Mouse (Mus musculus): ENCODE results near the gene Ctf2. TPM values are rescaled to one million over a fixed set of nuclear protein-coding genes. Genes with fewer than 3 reads are reported as not detected.

Gene Ctf2
- polyA plus RNA-seq, 1 experiment from 2014 or later: 0.12 TPM

GRCm38 (mm10) chr7:127681888-127682553 lies 49.9 kb downstream of the Ctf2 start:
- no peak overlapping the region for H3K9ac ChIP-seq (ENCODE audit: low read depth, low read length)
- H3K27ac ChIP-seq (ENCODE audit: low read length): no peak overlapping the region
- H3K4me1 ChIP-seq (ENCODE audit: control insufficient read depth, insufficient read depth, low read length): peaks cover 18% of the 10 kb centered on the region
- no peak for ATAC-seq
- no peak overlapping the region for H3K4me2 ChIP-seq (ENCODE audit: low read depth, low read length)
- no peaks in the 10 kb centered on the region for H3K27me3 ChIP-seq (replicated peaks; ENCODE audit: control insufficient read depth, insufficient read depth, low read length)
- 64% methylated on average over 8 of the region's 8 CpGs for WGBS
- H3K36me3 ChIP-seq (ENCODE audit: control insufficient read depth, insufficient read depth, low read length): no peaks in the 10 kb centered on the region
- no peak overlapping the region for H3K4me3 ChIP-seq (ENCODE audit: low read length)
- H3K9me3 ChIP-seq (ENCODE audit: control insufficient read depth, low read length): no peaks in the 10 kb centered on the region

GRCm38 (mm10) chr7:127680541-127680940 lies 51.4 kb downstream of the Ctf2 start:
- no peaks in the 10 kb centered on the region for H3K27me3 ChIP-seq (replicated peaks; ENCODE audit: control insufficient read depth, insufficient read depth, low read length)
- H3K36me3 ChIP-seq (ENCODE audit: control insufficient read depth, insufficient read depth, low read length): no peaks in the 10 kb centered on the region
- H3K4me2 ChIP-seq (ENCODE audit: low read depth, low read length): no peak overlapping the region
- no peak overlapping the region for H3K4me3 ChIP-seq (ENCODE audit: low read length)
- H3K9me3 ChIP-seq (ENCODE audit: control insufficient read depth, low read length): no peaks in the 10 kb centered on the region
- no peak overlapping the region for H3K9ac ChIP-seq (ENCODE audit: low read depth, low read length)
- H3K4me1 ChIP-seq (ENCODE audit: control insufficient read depth, insufficient read depth, low read length): peaks cover 9% of the 10 kb centered on the region
- 87% methylated on average over 13 of the region's 13 CpGs for WGBS
- no peak for ATAC-seq
- H3K27ac ChIP-seq (ENCODE audit: low read length): no peak overlapping the region

- WGBS: 84% methylated on average over 2 of the region's 2 CpGs
- no peaks in the 10 kb centered on the region for H3K36me3 ChIP-seq (ENCODE audit: control insufficient read depth, insufficient read depth, low read length)
- no peaks in the 10 kb centered on the region for H3K27me3 ChIP-seq (replicated peaks; ENCODE audit: control insufficient read depth, insufficient read depth, low read length)
- no peak overlapping the region for H3K9ac ChIP-seq (ENCODE audit: low read depth, low read length)
- no peak overlapping the region for H3K27ac ChIP-seq (ENCODE audit: low read length)
- no peak overlapping the region for H3K4me2 ChIP-seq (ENCODE audit: low read depth, low read length)
- no peaks in the 10 kb centered on the region for H3K9me3 ChIP-seq (ENCODE audit: control insufficient read depth, low read length)
- H3K4me1 ChIP-seq (ENCODE audit: control insufficient read depth, insufficient read depth, low read length): 0 out of 2 replicates have a peak, but pooled peaks cover 4% of the 10 kb centered on the region
- no peak overlapping the region for H3K4me3 ChIP-seq (ENCODE audit: low read length)
- no peak for ATAC-seq
Measured at GRCm38 (mm10) chr7:127678811-127679210, 53.2 kb downstream of the Ctf2 start.

- WGBS: 89% methylated on average over 4 of the region's 4 CpGs
- no peak for ATAC-seq
- Histone ChIP-seq H3K9me3 (ENCODE audit: control insufficient read depth, low read length) (no peaks in the 10 kb centered on the region), H3K9ac (ENCODE audit: low read depth, low read length) (no peak overlapping the region), H3K4me2 (ENCODE audit: low read depth, low read length) (no peak overlapping the region), H3K27me3 (replicated peaks; ENCODE audit: control insufficient read depth, insufficient read depth, low read length) (no peaks in the 10 kb centered on the region), H3K27ac (ENCODE audit: low read length) (no peak overlapping the region), H3K4me1 (ENCODE audit: control insufficient read depth, insufficient read depth, low read length) (0 out of 2 replicates have a peak, but pooled peaks cover 4% of the 10 kb centered on the region), H3K36me3 (ENCODE audit: control insufficient read depth, insufficient read depth, low read length) (no peaks in the 10 kb centered on the region), H3K4me3 (ENCODE audit: low read length) (no peak overlapping the region)
Measured at GRCm38 (mm10) chr7:127677609-127678008, 54.4 kb downstream of the Ctf2 start.

GRCm38 (mm10) chr7:127677077-127677476 lies 54.9 kb downstream of the Ctf2 start:
- no peak for ATAC-seq
- Histone ChIP-seq H3K4me3 (ENCODE audit: low read length) (no peak overlapping the region), H3K27me3 (replicated peaks; ENCODE audit: control insufficient read depth, insufficient read depth, low read length) (no peaks in the 10 kb centered on the region), H3K9me3 (ENCODE audit: control insufficient read depth, low read length) (no peaks in the 10 kb centered on the region), H3K4me2 (ENCODE audit: low read depth, low read length) (no peak overlapping the region), H3K9ac (ENCODE audit: low read depth, low read length) (no peak overlapping the region), H3K4me1 (ENCODE audit: control insufficient read depth, insufficient read depth, low read length) (0 out of 2 replicates have a peak, but pooled peaks cover 2% of the 10 kb centered on the region), H3K27ac (ENCODE audit: low read length) (no peak overlapping the region), H3K36me3 (ENCODE audit: control insufficient read depth, insufficient read depth, low read length) (no peaks in the 10 kb centered on the region)
- 68% methylated on average over 6 of the region's 6 CpGs for WGBS

GRCm38 (mm10) chr7:127675391-127675811 lies 56.6 kb downstream of the Ctf2 start:
- ATAC-seq: 0 out of 2 replicates have a peak, but pooled peaks have one; percentile 10
- Histone ChIP-seq H3K4me1 (ENCODE audit: control insufficient read depth, insufficient read depth, low read length) (no peaks in the 10 kb centered on the region), H3K27me3 (replicated peaks; ENCODE audit: control insufficient read depth, insufficient read depth, low read length) (no peaks in the 10 kb centered on the region), H3K36me3 (ENCODE audit: control insufficient read depth, insufficient read depth, low read length) (no peaks in the 10 kb centered on the region), H3K4me3 (ENCODE audit: low read length) (no peak overlapping the region), H3K4me2 (ENCODE audit: low read depth, low read length) (no peak overlapping the region), H3K27ac (ENCODE audit: low read length) (no peak overlapping the region), H3K9ac (ENCODE audit: low read depth, low read length) (peak overlapping the region; percentile 9; the same call in 1 of the 2 replicates), H3K9me3 (ENCODE audit: control insufficient read depth, low read length) (no peaks in the 10 kb centered on the region)
- WGBS: 72% methylated on average over 9 of the region's 9 CpGs

- Histone ChIP-seq H3K9me3 (ENCODE audit: control insufficient read depth, low read length) (no peaks in the 10 kb centered on the region), H3K9ac (ENCODE audit: low read depth, low read length) (peak overlapping the region; percentile 9; the same call in 1 of the 2 replicates), H3K27ac (ENCODE audit: low read length) (no peak overlapping the region), H3K4me2 (ENCODE audit: low read depth, low read length) (no peak overlapping the region), H3K36me3 (ENCODE audit: control insufficient read depth, insufficient read depth, low read length) (no peaks in the 10 kb centered on the region), H3K4me3 (ENCODE audit: low read length) (no peak overlapping the region), H3K27me3 (replicated peaks; ENCODE audit: control insufficient read depth, insufficient read depth, low read length) (no peaks in the 10 kb centered on the region), H3K4me1 (ENCODE audit: control insufficient read depth, insufficient read depth, low read length) (no peaks in the 10 kb centered on the region)
- ATAC-seq: peak; percentile 45; the same call in 1 of the 2 replicates
- 2% methylated on average over 5 of the region's 5 CpGs for WGBS
Measured at GRCm38 (mm10) chr7:127674977-127675376, 57.0 kb downstream of the Ctf2 start.

GRCm38 (mm10) chr7:127672776-127673175 lies 59.2 kb downstream of the Ctf2 start:
- Histone ChIP-seq H3K9me3 (ENCODE audit: control insufficient read depth, low read length) (no peaks in the 10 kb centered on the region), H3K4me1 (ENCODE audit: control insufficient read depth, insufficient read depth, low read length) (no peaks in the 10 kb centered on the region), H3K4me3 (ENCODE audit: low read length) (no peak overlapping the region), H3K27me3 (replicated peaks; ENCODE audit: control insufficient read depth, insufficient read depth, low read length) (no peaks in the 10 kb centered on the region), H3K27ac (ENCODE audit: low read length) (no peak overlapping the region), H3K36me3 (ENCODE audit: control insufficient read depth, insufficient read depth, low read length) (no peaks in the 10 kb centered on the region), H3K4me2 (ENCODE audit: low read depth, low read length) (no peak overlapping the region), H3K9ac (ENCODE audit: low read depth, low read length) (no peak overlapping the region)
- 0 out of 2 replicates have a peak, but pooled peaks have one; percentile 29 for ATAC-seq
- WGBS: 65% methylated on average over 4 of the region's 4 CpGs

GRCm38 (mm10) chr7:127671880-127672774 lies 59.8 kb downstream of the Ctf2 start:
- Histone ChIP-seq H3K4me1 (ENCODE audit: control insufficient read depth, insufficient read depth, low read length) (no peaks in the 10 kb centered on the region), H3K27ac (ENCODE audit: low read length) (peak overlapping the region; percentile 50), H3K27me3 (replicated peaks; ENCODE audit: control insufficient read depth, insufficient read depth, low read length) (no peaks in the 10 kb centered on the region), H3K36me3 (ENCODE audit: control insufficient read depth, insufficient read depth, low read length) (no peaks in the 10 kb centered on the region), H3K4me3 (ENCODE audit: low read length) (no peak overlapping the region), H3K9me3 (ENCODE audit: control insufficient read depth, low read length) (no peaks in the 10 kb centered on the region), H3K9ac (ENCODE audit: low read depth, low read length) (no peak overlapping the region), H3K4me2 (ENCODE audit: low read depth, low read length) (no peak overlapping the region)
- 45% methylated on average over 11 of the region's 11 CpGs for WGBS
- peak; percentile 63 for ATAC-seq
